Comparison of ENCODE assay signal across 11 mouse cellular contexts in the genomic region with DNA sequence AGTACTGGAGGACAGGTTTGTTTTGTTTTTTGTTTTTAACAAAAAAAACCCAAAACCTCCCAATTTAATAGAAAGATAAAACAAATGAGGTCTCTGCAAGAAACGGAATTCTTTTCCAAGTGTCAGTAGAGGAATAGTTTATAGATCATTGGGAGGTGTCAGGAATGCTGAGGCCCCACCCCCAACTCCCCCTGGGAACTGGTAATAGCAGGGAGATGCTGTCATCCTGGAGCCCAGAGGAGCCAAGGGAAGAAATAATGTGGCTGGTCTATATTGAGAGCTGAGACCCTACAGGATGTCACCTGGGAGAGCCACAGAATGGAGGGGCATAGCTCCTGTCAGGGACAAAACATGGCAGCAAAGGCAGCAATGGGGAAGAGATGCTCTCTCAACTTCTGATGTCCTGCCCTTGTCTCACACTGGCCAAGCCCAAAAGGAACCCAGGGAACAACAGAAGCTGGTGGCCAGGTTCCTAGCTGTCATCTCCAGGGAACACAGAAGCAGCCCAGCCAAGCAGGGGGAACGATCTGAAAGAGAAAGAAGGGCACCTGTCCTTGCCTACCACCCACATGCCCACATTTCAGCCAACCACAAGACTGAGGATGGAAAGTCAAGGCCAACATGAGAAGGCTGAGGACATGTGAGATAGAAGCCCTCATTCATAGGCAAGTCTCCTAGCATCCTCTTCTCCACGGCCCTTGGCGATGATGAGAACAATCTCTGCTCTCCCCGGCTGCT.
DNase-seq lines count a peak whose midpoint lies in the region; ATAC-seq and TF ChIP-seq lines count a peak whose summit lies in the region.
"Had no signal": no experiment of that assay in that cellular context is flagged by ENCODE, and none has a peak within 500 bp of the region (broad histone marks: within the 10 kb centered on the region; RNA-seq: fewer than 3 reads in every experiment).

No protein-coding gene starts in this region.

- DNase-seq in kidney, adult 9 months = no peak
- no peak for DNase-seq in neural tube, embryonic 10.5 days (ENCODE audit: extremely low spot score, low spot score)
- DNase-seq in cerebellum, adult 9-10 months = no peak
- DNase-seq in cerebellum, postnatal 36 days = no peak
- DNase-seq: cerebellum, postnatal 10 days; heart, postnatal 4 days; retina, postnatal 1 day had no signal

- no peak for ATAC-seq in kidney, embryonic 14.5 days (ENCODE audit: low FRiP score, low TSS enrichment)
- ATAC-seq in neural tube, embryonic 13.5 days (ENCODE audit: low read depth) = no peak
- no peak for ATAC-seq in intestine, postnatal 0 days
- no peak for ATAC-seq in stomach, embryonic 15.5 days (ENCODE audit: insufficient read depth, low FRiP score, low read depth)

- 62% methylated on average over 5 of the region's 5 CpGs for whole genome bisulfite sequencing in kidney, embryonic 14.5 days
- 73% methylated on average over 5 of the region's 5 CpGs for WGBS in neural tube, embryonic 13.5 days
- WGBS in intestine, postnatal 0 days = 75% methylated on average over 5 of the region's 5 CpGs
- 63% methylated on average over 5 of the region's 5 CpGs for WGBS in stomach, embryonic 15.5 days

- no peak overlapping the region for H3K4me3 ChIP-seq in kidney, embryonic 14.5 days (ENCODE audit: low read length)
- H3K4me3 ChIP-seq in neural tube, embryonic 13.5 days = no peak overlapping the region
- no peak overlapping the region for H3K4me3 ChIP-seq in intestine, postnatal 0 days (ENCODE audit: low read depth, low read length)
- no peak overlapping the region for H3K4me3 ChIP-seq in stomach, embryonic 15.5 days (replicated peaks)

- no peaks in the 10 kb centered on the region for H3K36me3 ChIP-seq in kidney, embryonic 14.5 days (ENCODE audit: control insufficient read depth, insufficient read depth, low read length)
- no peaks in the 10 kb centered on the region for H3K36me3 ChIP-seq in neural tube, embryonic 13.5 days
- H3K36me3 ChIP-seq in intestine, postnatal 0 days (ENCODE audit: control insufficient read depth, insufficient read depth) = no peaks in the 10 kb centered on the region
- H3K36me3 ChIP-seq in stomach, embryonic 15.5 days = no peaks in the 10 kb centered on the region

- H3K4me1 ChIP-seq in kidney, embryonic 14.5 days (ENCODE audit: control insufficient read depth, insufficient read depth, low read length) = peaks cover 18% of the 10 kb centered on the region
- peaks cover 25% of the 10 kb centered on the region for H3K4me1 ChIP-seq in neural tube, embryonic 13.5 days (replicated peaks)
- H3K4me1 ChIP-seq in intestine, postnatal 0 days (replicated peaks; ENCODE audit: control insufficient read depth, insufficient read depth, low read length) = 0 out of 2 replicates have a peak, but pooled peaks cover 13% of the 10 kb centered on the region
- H3K4me1 ChIP-seq in stomach, embryonic 15.5 days = peaks cover 31% of the 10 kb centered on the region

- TF ChIP-seq CTCF in intestine, postnatal 0 days (IDR thresholded peaks at IDR 0.05; ENCODE audit: low read depth) = no peak

- H3K9ac ChIP-seq in kidney, embryonic 14.5 days (ENCODE audit: low read depth, low read length) = peak overlapping the region; percentile 34
- H3K9ac ChIP-seq in neural tube, embryonic 13.5 days = no peak overlapping the region
- H3K9ac ChIP-seq in intestine, postnatal 0 days (ENCODE audit: low read depth, low read length) = no peak overlapping the region
- H3K9ac ChIP-seq in stomach, embryonic 15.5 days = no peak overlapping the region

- peak overlapping the region; percentile 93 for H3K27ac ChIP-seq in kidney, embryonic 14.5 days (ENCODE audit: low read depth, low read length)
- H3K27ac ChIP-seq in neural tube, embryonic 13.5 days (replicated peaks) = peak overlapping the region; percentile 33; the same call in 1 of the 2 replicates
- H3K27ac ChIP-seq in intestine, postnatal 0 days (ENCODE audit: low read depth, low read length) = peak overlapping the region; percentile 15; the same call in 1 of the 2 replicates
- peak overlapping the region; percentile 87 for H3K27ac ChIP-seq in stomach, embryonic 15.5 days

- H3K27me3 ChIP-seq in kidney, embryonic 14.5 days (ENCODE audit: control insufficient read depth, insufficient read depth, low read length) = no peaks in the 10 kb centered on the region
- H3K27me3 ChIP-seq in neural tube, embryonic 13.5 days = no peaks in the 10 kb centered on the region
- no peaks in the 10 kb centered on the region for H3K27me3 ChIP-seq in intestine, postnatal 0 days (replicated peaks; ENCODE audit: control insufficient read depth, insufficient read depth, low read length)
- H3K27me3 ChIP-seq in stomach, embryonic 15.5 days (replicated peaks) = no peaks in the 10 kb centered on the region

- H3K9me3 ChIP-seq in kidney, embryonic 14.5 days (ENCODE audit: control insufficient read depth, low read length) = no peaks in the 10 kb centered on the region; the same call in 1 of the 2 replicates
- no peaks in the 10 kb centered on the region for H3K9me3 ChIP-seq in neural tube, embryonic 13.5 days
- H3K9me3 ChIP-seq in intestine, postnatal 0 days (ENCODE audit: control insufficient read depth) = no peaks in the 10 kb centered on the region
- no peaks in the 10 kb centered on the region for H3K9me3 ChIP-seq in stomach, embryonic 15.5 days

- H3K4me2 ChIP-seq in kidney, embryonic 14.5 days (replicated peaks; ENCODE audit: low read depth, low read length) = no peak overlapping the region
- H3K4me2 ChIP-seq in neural tube, embryonic 13.5 days = no peak overlapping the region
- no peak overlapping the region for H3K4me2 ChIP-seq in intestine, postnatal 0 days (replicated peaks; ENCODE audit: low read depth)
- H3K4me2 ChIP-seq in stomach, embryonic 15.5 days = no peak overlapping the region

Comparison
In these comparisons a context has a peak if more than half of its experiments do, and no peak if none do; other contexts are left out.
1. H3K27ac ChIP-seq: peak in every context shown above with its lines; median percentile 93 in kidney, embryonic 14.5 days; 87 in stomach, embryonic 15.5 days; 33 in neural tube, embryonic 13.5 days; 15 in intestine, postnatal 0 days.